Mouse (Mus musculus): ENCODE measurements around the gene Nsmf. TPM values are rescaled to one million over a fixed set of nuclear protein-coding genes. Genes with fewer than 3 reads are reported as not detected.

Nsmf gene
- total and polyA plus RNA-seq, 2 experiments from 2014 or later, result 258 to 285 TPM

- DNase-seq (no peak), ATAC-seq (no peak)
- WGBS, result 93% methylated on average over 1 of the region's 1 CpGs
- H3K9me3 ChIP-seq (ENCODE audit: low read length), result no peaks in the 10 kb centered on the region
- H3K27me3 ChIP-seq (ENCODE audit: insufficient read depth, low read length), result no peaks in the 10 kb centered on the region
- H3K4me1 ChIP-seq (ENCODE audit: insufficient read depth), result no peaks in the 10 kb centered on the region
- no peak for TF ChIP-seq CTCF (IDR thresholded peaks at IDR 0.05; ENCODE audit: low read depth)
- H3K9ac ChIP-seq, result no peak overlapping the region
- H3K27ac ChIP-seq (ENCODE audit: low read depth, low read length), result no peak overlapping the region
- peaks cover 40% of the 10 kb centered on the region for H3K36me3 ChIP-seq (ENCODE audit: insufficient read depth)
- no peak overlapping the region for H3K4me3 ChIP-seq (ENCODE audit: low read depth, low read length)
- H3K4me2 ChIP-seq (ENCODE audit: low read depth), result no peak overlapping the region
Observed at GRCm38 (mm10) chr2:25064285-25064684, 10.1 kb downstream of the Nsmf start.

GRCm38 (mm10) chr2:25065537-25065936 is 11.4 kb downstream of the Nsmf start:
- H3K4me1 ChIP-seq (ENCODE audit: insufficient read depth), result no peaks in the 10 kb centered on the region
- TF ChIP-seq CTCF (IDR thresholded peaks at IDR 0.05; ENCODE audit: low read depth), result no peak
- ATAC-seq, result no peak

GRCm38 (mm10) chr2:25066552-25066951 is 12.4 kb downstream of the Nsmf start:
- WGBS, result 82% methylated on average over 4 of the region's 4 CpGs
- TF ChIP-seq CTCF (IDR thresholded peaks at IDR 0.05; ENCODE audit: low read depth), result no peak
- no peaks in the 10 kb centered on the region for H3K4me1 ChIP-seq (ENCODE audit: insufficient read depth)
- H3K4me2 ChIP-seq (ENCODE audit: low read depth), result no peak overlapping the region
- H3K27me3 ChIP-seq (ENCODE audit: insufficient read depth, low read length), result no peaks in the 10 kb centered on the region
- DNase-seq (no peak), ATAC-seq (no peak)
- no peak overlapping the region for H3K27ac ChIP-seq (ENCODE audit: low read depth, low read length)
- peaks cover 17% of the 10 kb centered on the region for H3K36me3 ChIP-seq (ENCODE audit: insufficient read depth)
- H3K9ac ChIP-seq, result no peak overlapping the region
- no peak overlapping the region for H3K4me3 ChIP-seq (ENCODE audit: low read depth, low read length)
- no peaks in the 10 kb centered on the region for H3K9me3 ChIP-seq (ENCODE audit: low read length)

More at GRCm38 (mm10) chr2:25065537-25065936, 11.4 kb downstream of the Nsmf start:
- H3K4me3 ChIP-seq (ENCODE audit: low read depth, low read length), result no peak overlapping the region
- H3K36me3 ChIP-seq (ENCODE audit: insufficient read depth), result peaks cover 28% of the 10 kb centered on the region
- H3K9ac ChIP-seq, result no peak overlapping the region
- no peak overlapping the region for H3K4me2 ChIP-seq (ENCODE audit: low read depth)
- H3K27me3 ChIP-seq (ENCODE audit: insufficient read depth, low read length), result no peaks in the 10 kb centered on the region
- no peaks in the 10 kb centered on the region for H3K9me3 ChIP-seq (ENCODE audit: low read length)
- DNase-seq, result no peak
- no peak overlapping the region for H3K27ac ChIP-seq (ENCODE audit: low read depth, low read length)

GRCm38 (mm10) chr2:25069537-25069936 is 15.4 kb downstream of the Nsmf start:
- H3K4me3 ChIP-seq (ENCODE audit: low read depth, low read length), result no peak overlapping the region
- H3K4me2 ChIP-seq (ENCODE audit: low read depth), result no peak overlapping the region
- no peaks in the 10 kb centered on the region for H3K4me1 ChIP-seq (ENCODE audit: insufficient read depth)
- no peak overlapping the region for H3K27ac ChIP-seq (ENCODE audit: low read depth, low read length)
- no peak for ATAC-seq
- 62% methylated on average over 4 of the region's 4 CpGs for WGBS
- TF ChIP-seq CTCF (IDR thresholded peaks at IDR 0.05; ENCODE audit: low read depth), result no peak
- no peaks in the 10 kb centered on the region for H3K27me3 ChIP-seq (ENCODE audit: insufficient read depth, low read length)
- no peak for DNase-seq
- no peak overlapping the region for H3K9ac ChIP-seq
- H3K36me3 ChIP-seq (ENCODE audit: insufficient read depth), result no peaks in the 10 kb centered on the region
- H3K9me3 ChIP-seq (ENCODE audit: low read length), result no peaks in the 10 kb centered on the region

- Histone ChIP-seq H3K4me2 (ENCODE audit: low read depth) (no peak overlapping the region), H3K9me3 (ENCODE audit: low read length) (no peaks in the 10 kb centered on the region), H3K27ac (ENCODE audit: low read depth, low read length) (no peak overlapping the region), H3K4me1 (ENCODE audit: insufficient read depth) (no peaks in the 10 kb centered on the region), H3K9ac (no peak overlapping the region), H3K4me3 (ENCODE audit: low read depth, low read length) (no peak overlapping the region), H3K27me3 (ENCODE audit: insufficient read depth, low read length) (no peaks in the 10 kb centered on the region), H3K36me3 (ENCODE audit: insufficient read depth) (no peaks in the 10 kb centered on the region)
- ATAC-seq (no peak), DNase-seq (no peak)
- no peak for TF ChIP-seq CTCF (IDR thresholded peaks at IDR 0.05; ENCODE audit: low read depth)
- 95% methylated on average over 4 of the region's 4 CpGs for WGBS
Observed at GRCm38 (mm10) chr2:25072398-25072797, 18.2 kb downstream of the Nsmf start.

- 72% methylated on average over 4 of the region's 4 CpGs for WGBS
Observed at GRCm38 (mm10) chr2:25075506-25075905, 21.4 kb downstream of the Nsmf start.

GRCm38 (mm10) chr2:25078967-25079366 is 24.8 kb downstream of the Nsmf start:
- Histone ChIP-seq H3K36me3 (ENCODE audit: insufficient read depth) (no peaks in the 10 kb centered on the region), H3K9me3 (ENCODE audit: low read length) (no peaks in the 10 kb centered on the region), H3K27me3 (ENCODE audit: insufficient read depth, low read length) (no peaks in the 10 kb centered on the region), H3K4me2 (ENCODE audit: low read depth) (no peak overlapping the region), H3K4me1 (ENCODE audit: insufficient read depth) (no peaks in the 10 kb centered on the region), H3K4me3 (ENCODE audit: low read depth, low read length) (no peak overlapping the region), H3K27ac (ENCODE audit: low read depth, low read length) (no peak overlapping the region), H3K9ac (no peak overlapping the region)
- 62% methylated on average over 1 of the region's 1 CpGs for WGBS
- DNase-seq (no peak), ATAC-seq (no peak)
- no peak for TF ChIP-seq CTCF (IDR thresholded peaks at IDR 0.05; ENCODE audit: low read depth)

More at GRCm38 (mm10) chr2:25075506-25075905, 21.4 kb downstream of the Nsmf start:
- H3K4me3 ChIP-seq (ENCODE audit: low read depth, low read length), result no peak overlapping the region
- no peak for DNase-seq
- no peak for ATAC-seq
- no peak overlapping the region for H3K27ac ChIP-seq (ENCODE audit: low read depth, low read length)
- H3K4me1 ChIP-seq (ENCODE audit: insufficient read depth), result no peaks in the 10 kb centered on the region
- no peaks in the 10 kb centered on the region for H3K27me3 ChIP-seq (ENCODE audit: insufficient read depth, low read length)
- no peaks in the 10 kb centered on the region for H3K9me3 ChIP-seq (ENCODE audit: low read length)
- no peak overlapping the region for H3K4me2 ChIP-seq (ENCODE audit: low read depth)
- H3K36me3 ChIP-seq (ENCODE audit: insufficient read depth), result no peaks in the 10 kb centered on the region
- H3K9ac ChIP-seq, result no peak overlapping the region
- TF ChIP-seq CTCF (IDR thresholded peaks at IDR 0.05; ENCODE audit: low read depth), result no peak

GRCm38 (mm10) chr2:25080076-25080475 is 25.9 kb downstream of the Nsmf start, which contains the start of gene Entpd8:
Entpd8 (plus strand) TSS chr2:25080304.
- H3K4me1 ChIP-seq (ENCODE audit: insufficient read depth), result no peaks in the 10 kb centered on the region
- DNase-seq, result no peak
- H3K9ac ChIP-seq, result no peak within 1 kb of the TSS
- no peaks in the 10 kb centered on the region for H3K36me3 ChIP-seq (ENCODE audit: insufficient read depth)
- 74% methylated on average over 5 of the region's 5 CpGs for WGBS
- no peak within 1 kb of the TSS for H3K27ac ChIP-seq (ENCODE audit: low read depth, low read length)
- TF ChIP-seq CTCF (IDR thresholded peaks at IDR 0.05; ENCODE audit: low read depth), result no peak
- no peak for ATAC-seq
- H3K27me3 ChIP-seq (ENCODE audit: insufficient read depth, low read length), result no peaks in the 10 kb centered on the region
- no peaks in the 10 kb centered on the region for H3K9me3 ChIP-seq (ENCODE audit: low read length)
- no peak within 1 kb of the TSS for H3K4me2 ChIP-seq (ENCODE audit: low read depth)
- H3K4me3 ChIP-seq (ENCODE audit: low read depth, low read length), result no peak within 1 kb of the TSS
